Mouse (Mus musculus): ENCODE data around the gene Gm28308.
A peak's percentile ranks its signal among the peaks of the same experiment; 100 is the strongest.

Gene Gm28308

GRCm38 (mm10) chr6:52220003-52220864 lies 7.1 kb upstream of the Gm28308 start:
- no peak for DNase-seq (ENCODE audit: extremely low spot score, low spot score)

DNA sequence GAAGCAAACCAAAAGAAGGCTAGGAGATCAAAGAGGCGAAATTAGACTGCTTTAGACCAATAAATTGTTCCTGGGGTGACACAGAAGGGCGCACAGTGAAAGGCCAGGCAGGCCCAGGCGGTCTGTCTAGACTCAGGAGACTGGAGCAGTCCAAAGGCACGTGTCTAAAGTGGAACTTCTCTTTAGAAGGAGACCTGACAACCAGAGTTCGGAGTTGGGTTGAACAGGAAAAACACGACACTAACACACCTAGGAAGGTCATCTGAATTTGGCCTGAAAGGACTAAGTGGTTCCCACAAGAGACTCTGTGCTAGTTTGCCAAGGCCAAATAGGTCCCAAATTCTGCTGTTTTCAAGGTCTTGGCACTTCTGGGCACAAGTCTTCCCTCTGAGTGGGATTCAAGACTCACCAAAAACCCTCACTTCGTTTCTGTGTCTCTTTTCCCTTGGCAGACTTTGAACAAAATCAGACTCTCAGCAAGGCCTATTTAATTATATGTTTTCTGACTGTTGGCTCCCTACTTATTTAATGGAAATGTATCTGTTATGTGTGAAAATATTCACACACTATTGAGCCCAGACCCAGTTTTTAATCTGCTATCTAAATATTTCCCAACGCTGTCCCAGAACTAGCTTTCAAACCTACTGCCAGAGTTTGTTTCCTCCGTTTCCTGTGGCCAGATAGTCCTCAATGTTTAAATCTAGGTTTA lies 6.2 kb upstream of the Gm28308 start:
- no peak for DNase-seq (ENCODE audit: extremely low spot score, low spot score)

GRCm38 (mm10) chr6:52218643-52219215 lies 5.6 kb upstream of the Gm28308 start:
- no peak for DNase-seq (ENCODE audit: extremely low spot score, low spot score)

GRCm38 (mm10) chr6:52217895-52218642 lies 4.9 kb upstream of the Gm28308 start:
- DNase-seq (ENCODE audit: extremely low spot score, low spot score): no peak

DNA sequence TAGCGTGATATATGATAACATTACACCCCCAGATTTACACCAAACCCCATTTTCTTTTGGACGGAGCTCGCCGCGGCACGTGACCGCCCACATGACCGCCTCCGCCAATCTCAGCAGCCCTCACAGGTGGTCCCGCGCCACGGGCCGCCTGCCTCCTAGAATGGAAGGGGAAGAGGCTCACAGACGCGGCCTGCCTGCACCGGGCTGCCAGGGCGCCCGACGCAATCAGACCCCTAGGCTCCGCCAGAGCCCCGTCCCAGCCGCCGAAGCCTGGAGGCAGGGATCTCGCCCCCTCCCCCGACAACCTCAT lies 4.3 kb upstream of the Gm28308 start:
- DNase-seq (ENCODE audit: extremely low spot score, low spot score): peak; percentile 93

- no peak for DNase-seq (ENCODE audit: extremely low spot score, low spot score)
Measured at GRCm38 (mm10) chr6:52216691-52217458, 3.7 kb upstream of the Gm28308 start.

DNA sequence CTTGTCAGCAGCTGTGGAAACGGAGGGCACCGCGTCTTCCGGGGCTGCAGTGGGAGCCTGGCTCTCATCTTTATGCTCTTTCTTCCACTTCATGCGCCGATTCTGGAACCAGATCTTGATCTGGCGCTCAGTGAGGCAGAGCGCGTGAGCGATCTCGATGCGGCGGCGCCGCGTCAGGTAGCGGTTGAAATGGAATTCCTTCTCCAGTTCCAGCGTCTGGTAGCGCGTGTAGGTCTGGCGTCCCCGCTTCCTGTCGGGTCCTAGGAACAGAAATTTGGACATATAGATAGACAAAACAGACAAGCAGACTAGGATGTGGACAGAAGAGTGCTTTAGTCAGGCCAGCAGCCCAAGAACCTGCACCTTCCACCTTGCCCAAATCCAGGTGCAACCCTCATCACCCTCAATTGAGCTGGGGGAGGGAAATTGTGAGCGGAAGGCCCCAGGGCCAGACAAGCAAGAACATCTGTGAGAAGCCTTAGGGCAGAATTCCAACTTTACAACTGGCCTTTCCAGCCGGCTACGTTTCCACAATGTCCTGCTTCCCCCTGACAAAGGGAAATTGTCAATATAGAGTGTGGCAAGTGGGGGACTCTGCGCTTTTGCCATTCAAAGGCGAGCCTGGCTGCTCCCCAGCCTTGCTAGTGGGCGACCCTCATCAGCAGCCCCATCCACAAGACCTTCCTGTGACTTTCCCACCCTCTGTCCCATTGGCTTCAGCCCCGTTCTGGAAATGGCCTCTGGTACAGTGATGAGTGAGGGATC lies 2.8 kb upstream of the Gm28308 start:
- no peak for DNase-seq (ENCODE audit: extremely low spot score, low spot score)

- no peak for DNase-seq (ENCODE audit: extremely low spot score, low spot score)
Measured at GRCm38 (mm10) chr6:52215070-52215469, 1.9 kb upstream of the Gm28308 start.

GRCm38 (mm10) chr6:52214271-52214670 lies 1.1 kb upstream of the Gm28308 start:
- no peak for DNase-seq (ENCODE audit: extremely low spot score, low spot score)

- no peak for DNase-seq (ENCODE audit: extremely low spot score, low spot score)
Measured at GRCm38 (mm10) chr6:52212556-52213118, 502 bp downstream of the Gm28308 start.

DNA sequence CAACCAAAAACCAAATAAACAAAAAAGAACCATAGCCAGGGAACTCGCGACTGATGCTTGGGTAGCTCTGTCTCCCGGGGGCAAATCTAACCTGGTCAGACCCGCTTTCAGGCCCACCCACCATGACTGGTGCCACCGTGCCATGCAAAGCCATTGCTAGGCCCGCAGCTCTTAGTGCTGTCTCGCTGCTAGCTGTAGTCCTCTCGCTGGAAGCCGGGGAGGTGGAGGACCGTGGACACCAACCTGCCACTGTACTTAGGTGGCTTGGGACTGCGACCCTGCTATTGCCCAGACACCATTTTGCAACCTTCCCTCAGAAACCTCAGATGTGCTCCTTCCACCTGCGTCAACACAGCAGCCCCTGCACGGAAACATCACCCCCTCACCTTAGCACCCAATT lies 1.2 kb downstream of the Gm28308 start:
- DNase-seq (ENCODE audit: extremely low spot score, low spot score): no peak

DNA sequence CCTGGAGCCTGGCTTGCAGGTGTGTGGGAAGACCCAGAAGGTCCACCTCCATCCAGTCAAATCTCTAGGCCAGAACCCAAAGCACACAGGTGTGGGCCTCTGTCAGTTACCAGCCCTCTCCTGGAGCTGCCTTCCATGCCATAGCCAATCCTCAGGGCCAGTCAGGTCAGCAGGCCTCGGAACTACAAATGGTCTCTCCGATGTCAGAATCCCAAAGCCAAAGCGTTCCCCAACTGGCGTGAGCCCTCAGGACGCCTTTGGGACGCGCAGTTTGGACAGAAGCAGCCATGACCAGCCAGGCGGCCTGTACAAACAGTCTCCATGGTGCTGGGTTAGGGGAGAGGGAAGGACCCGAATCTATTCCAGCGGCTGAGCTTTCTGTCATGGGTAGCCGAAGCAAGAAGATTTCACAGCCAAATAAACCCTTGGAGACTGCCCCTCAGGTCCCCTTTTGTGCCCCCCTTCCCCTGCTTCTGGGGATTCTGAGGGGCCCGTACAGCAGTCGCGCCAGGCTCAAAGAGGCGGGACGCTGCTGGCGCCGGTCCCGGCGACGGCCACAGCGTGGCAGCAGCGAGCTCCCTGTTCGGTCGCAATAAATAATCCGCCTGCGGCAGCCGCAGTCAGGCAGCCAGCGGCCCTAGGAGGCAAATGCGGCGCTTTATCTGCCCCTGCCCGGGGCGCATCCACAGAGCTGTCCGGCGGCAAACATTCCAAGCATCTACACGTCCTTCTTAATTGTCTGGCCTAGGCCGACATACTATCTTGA lies 1.8 kb downstream of the Gm28308 start:
- peak; percentile 88 for DNase-seq (ENCODE audit: extremely low spot score, low spot score)

- DNase-seq (ENCODE audit: extremely low spot score, low spot score): peak; percentile 62
Measured at GRCm38 (mm10) chr6:52209685-52210046, 3.5 kb downstream of the Gm28308 start.

- peak; percentile 80 for DNase-seq (ENCODE audit: extremely low spot score, low spot score)
Measured at GRCm38 (mm10) chr6:52208868-52209684, 4.1 kb downstream of the Gm28308 start.

GRCm38 (mm10) chr6:52208072-52208867 lies 4.9 kb downstream of the Gm28308 start, which contains the start of gene Hoxa6:
Hoxa6 (minus strand) TSS chr6:52208722.
- DNase-seq (ENCODE audit: extremely low spot score, low spot score): no peak

- no peak for DNase-seq (ENCODE audit: extremely low spot score, low spot score)
Measured at GRCm38 (mm10) chr6:52207684-52207976, 5.5 kb downstream of the Gm28308 start.

GRCm38 (mm10) chr6:52206882-52207683 lies 6.1 kb downstream of the Gm28308 start:
- DNase-seq (ENCODE audit: extremely low spot score, low spot score): peak; percentile 62

Measured in neural tube, embryonic 10.5 days (tissue).